Mouse (Mus musculus) heart, postnatal 0 days (tissue): ENCODE measurements around the gene Kpna6.

Source experiments
- CTCF ChIP-seq: IDR thresholded peaks from 2 replicates; pipeline ENCODE4 v1.5.1; 2016; ENCODE audit warnings: antibody characterized with exemption, control low read depth, low read depth
- EP300 ChIP-seq: IDR thresholded peaks from 2 replicates; pipeline ENCODE4 v1.6.1; 2016; ENCODE audit warnings: antibody characterized with exemption, low read depth

GRCm38 (mm10) chr4:129683901-129684493 lies 11.4 kb upstream of the Kpna6 start:
- TF ChIP-seq CTCF (no peak), EP300 (no peak)
